Mouse (Mus musculus): Measurements from ENCODE around the gene Naa15.
"Not testable (repeated sequence)": the region's sequence is repeated elsewhere in the genome, so short reads cannot be mapped to it uniquely, and the experiment has no call there.

The Naa15 gene

DNA sequence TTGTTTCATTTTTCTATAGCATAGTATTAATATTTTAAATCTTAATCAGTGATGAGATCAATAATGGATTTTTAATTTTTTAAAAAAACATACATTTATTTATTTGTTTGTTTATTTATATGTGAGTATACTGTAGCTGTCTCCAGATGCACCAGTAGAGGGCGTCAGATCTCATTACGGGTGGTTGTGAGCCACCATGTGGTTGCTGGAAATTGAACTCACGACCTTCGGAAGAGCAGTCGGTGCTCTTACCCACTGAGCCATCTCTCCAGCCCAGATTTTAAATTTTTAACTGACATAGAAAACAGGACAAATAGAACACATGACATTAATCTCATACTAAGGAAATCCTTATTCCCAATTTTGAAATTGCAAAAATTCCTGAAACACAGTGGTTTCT, 19.4 kb downstream of the Naa15 start:
- not testable (repeated sequence) for DNase-seq (ENCODE audit: low spot score in 2 of 2)

DNA sequence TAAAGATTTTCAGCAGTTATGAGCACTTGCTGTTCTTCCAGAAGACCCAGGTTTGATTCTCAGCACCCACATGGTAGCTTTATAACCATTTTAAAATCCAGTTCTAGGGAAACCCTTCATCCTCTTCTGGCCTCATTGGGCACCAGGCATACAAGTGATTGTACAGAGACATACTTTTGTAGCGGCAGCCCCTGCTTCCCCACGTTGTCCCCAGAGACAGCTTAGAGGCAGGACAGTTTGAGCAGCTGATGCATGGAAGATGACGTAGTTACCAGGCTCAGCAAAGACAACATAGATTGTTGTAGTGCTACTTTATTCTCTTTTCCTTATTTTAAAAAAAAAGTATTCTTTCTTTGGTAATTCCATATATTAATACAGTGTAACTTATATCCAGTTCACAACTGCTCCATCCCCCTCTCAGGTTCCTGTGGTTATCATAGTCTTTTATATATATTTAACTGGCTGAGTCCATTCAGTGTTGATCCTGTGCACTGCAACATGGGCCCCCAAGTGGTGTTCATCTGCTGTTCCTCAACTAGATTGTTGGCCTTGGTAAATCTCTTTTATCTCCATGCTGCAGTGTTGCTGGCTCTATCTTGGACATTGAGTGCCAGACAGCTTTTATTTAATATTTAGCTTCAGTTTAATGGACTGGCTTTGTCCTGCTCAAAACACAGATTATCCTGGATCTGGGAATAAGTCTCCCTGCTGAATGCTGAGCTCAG, 20.1 kb downstream of the Naa15 start:
- no peak for DNase-seq (ENCODE audit: low spot score in 2 of 2)

DNA sequence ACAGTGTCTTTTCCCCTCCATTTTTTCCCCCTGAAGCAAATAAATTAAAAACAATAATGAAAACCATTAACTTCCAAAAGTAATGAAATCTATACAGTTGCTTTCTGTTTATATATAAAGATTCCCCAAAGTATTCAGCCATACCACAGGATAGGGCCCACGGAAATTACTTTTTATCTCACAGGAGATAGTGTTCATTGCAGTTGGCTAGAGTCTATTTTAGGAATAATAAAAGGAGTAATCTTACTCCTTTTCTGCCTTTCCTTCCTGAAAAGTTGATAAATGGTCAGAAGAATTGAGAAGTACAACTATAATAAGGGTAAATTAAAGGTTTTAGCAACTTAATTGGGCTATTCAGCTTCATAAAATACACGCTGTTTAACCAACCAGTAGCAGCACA, 53.6 kb downstream of the Naa15 start:
- no peak for DNase-seq (ENCODE audit: low spot score in 2 of 2)

DNA sequence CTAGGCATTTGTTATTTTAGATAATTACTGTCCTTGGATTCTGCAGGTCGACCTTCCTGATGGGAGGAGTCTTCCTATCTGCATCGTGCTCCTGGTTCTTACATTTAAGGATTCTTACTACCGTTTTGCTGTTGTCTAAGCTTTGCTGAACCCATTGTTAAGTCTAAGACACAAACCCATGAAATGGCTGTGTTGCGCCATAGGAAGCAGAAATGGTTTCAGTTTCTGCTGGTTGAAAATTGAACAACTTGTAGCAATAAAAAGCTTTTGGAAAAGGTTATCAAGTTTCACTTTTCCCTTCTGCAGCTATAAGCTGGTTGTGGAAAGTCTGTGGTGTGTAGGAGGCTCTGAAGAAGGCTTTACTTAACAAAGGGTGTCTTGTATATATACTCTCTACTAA, 60.8 kb downstream of the Naa15 start:
- DNase-seq (ENCODE audit: low spot score in 2 of 2): no peak

DNA sequence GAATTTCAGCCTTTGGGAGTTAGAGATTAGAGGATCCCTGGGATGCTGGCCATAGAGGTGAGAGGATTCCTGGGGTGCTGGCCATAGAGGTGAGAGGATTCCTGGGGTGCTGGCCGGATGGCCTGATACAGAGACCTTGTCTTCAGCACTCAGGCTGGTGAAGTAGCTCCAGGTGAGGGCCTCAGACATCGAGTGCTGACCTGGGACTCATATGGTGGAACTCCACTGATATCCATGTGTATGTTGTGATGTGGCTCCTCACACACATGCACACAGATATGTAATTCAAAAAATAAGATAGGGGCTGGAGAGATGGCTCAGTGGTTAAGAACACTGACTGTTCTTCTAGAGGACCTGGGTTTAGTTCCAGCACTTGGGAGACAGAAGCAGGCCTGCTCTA, 64.9 kb downstream of the Naa15 start:
- DNase-seq (ENCODE audit: low spot score in 2 of 2): no peak

DNA sequence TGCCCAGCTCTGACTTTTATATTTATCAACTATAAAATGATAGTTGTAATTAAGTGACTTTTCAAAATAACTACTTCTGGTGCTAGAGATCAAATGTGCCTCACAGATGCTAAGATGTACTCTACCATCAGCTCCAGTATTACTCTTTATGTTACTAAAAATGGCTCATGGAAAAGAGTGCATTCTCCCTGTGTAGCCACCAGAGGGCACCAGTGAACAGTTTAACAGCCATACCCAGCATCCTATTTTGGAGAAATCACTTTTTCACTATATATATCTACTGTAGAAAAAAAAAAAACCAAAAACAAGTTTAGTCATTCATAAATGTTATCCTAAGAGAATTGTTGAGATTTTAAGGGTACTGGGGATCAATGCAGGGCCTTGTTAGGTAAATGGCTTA, 66.1 kb downstream of the Naa15 start:
- DNase-seq (ENCODE audit: low spot score in 2 of 2): peak in 1 of 2 experiments; percentile 28

DNA sequence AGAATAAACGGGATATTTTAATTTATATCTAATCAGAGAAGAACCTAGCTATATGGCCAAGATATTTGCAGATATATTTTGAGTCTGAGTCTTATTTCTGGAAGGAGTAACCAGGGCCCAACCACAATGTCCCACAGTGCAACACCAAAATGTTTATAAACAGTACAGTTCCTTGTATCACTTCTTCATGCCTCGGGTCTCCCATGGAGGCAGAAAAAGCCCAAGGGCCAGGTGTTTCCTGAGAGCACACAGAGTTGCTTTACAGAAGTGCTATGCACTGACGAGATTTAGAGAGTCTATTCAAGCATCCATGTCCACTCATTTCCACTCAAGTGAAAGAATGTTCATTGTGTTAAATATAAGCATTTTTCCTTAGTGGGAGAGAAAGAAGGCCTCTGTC, 66.9 kb downstream of the Naa15 start:
- DNase-seq (ENCODE audit: low spot score in 2 of 2): no peak

DNA sequence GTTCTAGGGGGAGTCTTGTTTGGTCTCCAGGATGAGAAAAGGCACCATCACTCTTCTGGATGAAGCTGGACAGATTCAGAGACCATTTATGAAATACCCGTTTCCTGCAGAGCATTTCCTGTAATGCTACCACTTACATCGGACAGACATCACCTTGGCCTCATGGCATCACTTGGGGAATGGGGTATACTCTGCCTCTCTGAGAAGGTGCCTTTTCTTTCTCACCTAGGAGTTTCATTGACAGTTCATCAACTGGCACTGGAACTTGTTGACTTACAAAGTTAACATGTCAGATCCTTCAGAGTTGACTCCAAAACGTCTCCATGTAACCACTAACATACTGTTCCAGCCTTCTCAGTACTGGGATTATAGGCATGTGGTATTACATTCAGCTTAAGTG, 67.8 kb downstream of the Naa15 start:
- DNase-seq (ENCODE audit: low spot score in 2 of 2): no peak

DNA sequence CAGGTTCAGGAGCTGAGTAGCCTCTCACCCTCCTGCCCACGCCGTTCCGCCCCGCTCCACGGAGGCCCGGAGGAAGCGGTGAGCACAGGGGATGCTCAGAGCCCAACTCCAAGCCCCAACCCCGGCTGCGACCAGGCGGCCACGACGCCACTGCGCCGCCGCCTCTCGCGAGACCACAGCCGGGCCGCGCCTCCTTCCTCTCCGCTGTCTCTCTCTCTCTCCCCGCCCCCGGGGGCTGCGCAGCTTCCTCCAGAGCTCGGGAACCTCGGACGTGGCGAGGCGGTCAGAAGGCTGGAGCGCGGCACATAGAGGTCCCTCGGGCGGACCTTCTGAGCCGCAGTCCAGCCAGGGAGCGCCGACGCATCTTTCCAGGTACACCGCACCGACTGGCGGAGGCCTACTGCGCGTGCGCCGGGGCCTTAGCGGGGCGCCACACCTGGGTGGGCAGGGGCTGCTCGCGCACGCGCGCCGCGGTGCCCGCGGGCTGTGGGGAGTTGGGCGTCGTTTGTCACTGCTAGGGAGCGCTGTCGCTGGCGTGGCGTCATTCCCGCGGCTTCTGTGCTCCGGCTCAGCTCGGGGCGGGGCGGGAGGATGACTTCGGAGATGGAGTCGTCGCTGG, 68.9 kb downstream of the Naa15 start, which contains the start of gene Rab33b:
Rab33b (plus strand) TSS at position 180 of the 619 bp plus-strand sequence.
- peak; percentile 95 to 97 for DNase-seq (ENCODE audit: low spot score in 2 of 2)

DNA sequence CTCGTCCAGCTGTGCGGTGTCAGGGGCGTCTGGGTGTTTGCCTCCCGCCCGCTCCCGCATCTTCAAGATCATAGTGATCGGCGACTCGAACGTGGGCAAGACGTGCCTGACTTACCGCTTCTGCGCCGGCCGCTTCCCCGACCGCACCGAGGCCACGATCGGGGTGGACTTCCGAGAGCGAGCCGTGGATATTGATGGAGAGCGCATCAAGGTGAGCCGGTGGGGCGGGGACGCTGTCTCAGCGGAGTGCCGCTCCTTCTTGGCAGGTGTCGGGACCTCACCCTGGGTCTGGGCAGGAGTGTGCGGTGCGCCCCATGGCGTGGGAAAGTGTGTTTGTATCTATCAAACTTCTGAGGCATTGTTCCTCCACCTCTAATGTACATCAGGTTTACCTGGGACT, 69.4 kb downstream of the Naa15 start:
- no peak for DNase-seq (ENCODE audit: low spot score in 2 of 2)

DNA sequence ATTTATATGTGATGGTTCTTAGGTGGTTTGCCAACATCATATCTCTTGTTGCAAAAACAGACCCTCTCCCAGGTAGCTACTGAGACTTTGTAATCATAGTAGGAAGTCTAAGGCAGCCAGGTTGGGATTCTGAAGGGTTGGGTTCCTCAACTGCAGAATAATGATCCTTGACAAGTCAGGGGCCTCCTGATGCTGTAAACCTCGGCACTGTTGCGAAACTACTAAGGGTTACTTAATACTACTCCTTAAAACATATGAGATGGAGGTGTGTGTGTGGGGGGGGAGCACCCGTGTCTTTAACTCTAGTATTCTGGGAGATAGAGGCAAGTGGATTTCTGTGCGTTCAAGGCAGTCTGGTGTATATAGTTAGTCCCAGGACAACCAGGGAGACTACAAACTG, 70.4 kb downstream of the Naa15 start:
- no peak for DNase-seq (ENCODE audit: low spot score in 2 of 2)

DNA sequence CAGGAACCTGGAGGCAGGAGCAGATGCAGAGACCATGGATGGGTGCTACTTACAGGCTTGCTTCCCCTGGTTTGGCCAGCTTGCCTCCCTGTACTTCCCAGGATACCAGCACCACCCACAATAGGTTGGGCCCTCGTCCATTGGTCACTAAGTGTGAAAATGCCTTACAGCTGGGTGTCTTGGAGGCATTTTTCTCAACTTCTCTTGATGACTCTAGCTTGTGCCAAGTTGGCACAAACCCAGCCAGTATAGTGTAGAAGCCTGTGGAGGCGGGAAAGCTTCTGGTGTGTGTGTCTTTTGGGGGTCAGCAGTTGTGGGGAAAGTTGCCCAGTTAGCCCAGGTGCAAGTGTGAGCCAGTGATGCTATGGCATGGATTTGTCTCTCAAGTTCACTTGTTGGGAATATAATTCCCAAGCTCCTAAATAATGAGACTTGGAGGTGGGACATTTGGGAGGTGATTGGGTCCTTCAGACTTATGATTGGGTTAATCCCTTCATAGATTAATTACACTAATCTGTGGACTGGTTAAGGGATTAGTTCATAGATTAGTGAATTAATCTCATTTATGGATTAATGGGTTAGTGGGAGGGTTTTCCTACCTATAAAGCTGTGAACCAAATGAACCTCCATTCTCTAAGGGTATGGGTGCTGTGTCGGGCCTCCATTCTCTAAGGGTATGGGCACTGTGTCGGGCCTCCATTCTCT, 71.7 kb downstream of the Naa15 start:
- no peak for DNase-seq (ENCODE audit: low spot score in 2 of 2)

DNA sequence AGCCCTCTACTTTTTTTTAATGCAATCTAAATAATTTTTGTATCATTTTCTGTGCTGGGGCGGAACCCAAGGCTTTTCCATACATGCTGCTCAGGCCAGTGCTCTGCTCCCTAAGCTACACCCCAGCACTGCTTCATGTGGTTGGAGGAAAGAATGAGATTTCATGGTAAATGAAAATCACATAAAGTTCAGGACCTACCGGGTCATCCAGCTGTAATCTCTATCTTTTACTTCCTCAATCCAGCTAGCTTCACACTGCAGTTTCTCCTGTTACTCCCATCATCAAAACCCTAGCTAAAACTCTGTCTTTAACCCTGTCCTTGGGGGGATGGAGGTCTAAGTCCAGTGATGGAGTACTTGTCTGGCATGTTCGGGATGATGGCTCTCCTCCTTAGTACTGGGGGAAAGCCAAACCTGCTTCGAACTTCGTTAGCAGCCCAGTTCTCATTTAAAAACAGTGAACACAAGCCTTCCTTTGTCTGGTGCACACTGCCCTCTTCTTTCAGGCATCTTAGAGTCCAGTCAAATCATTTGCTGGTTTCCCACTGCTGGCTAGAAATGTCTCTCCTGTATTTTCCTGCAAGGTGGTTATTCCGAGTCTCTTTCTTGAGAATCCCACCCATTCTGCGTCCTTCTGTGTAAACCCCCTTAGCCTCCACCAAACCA, 75.3 kb downstream of the Naa15 start:
- no peak for DNase-seq (ENCODE audit: low spot score in 2 of 2)

DNA sequence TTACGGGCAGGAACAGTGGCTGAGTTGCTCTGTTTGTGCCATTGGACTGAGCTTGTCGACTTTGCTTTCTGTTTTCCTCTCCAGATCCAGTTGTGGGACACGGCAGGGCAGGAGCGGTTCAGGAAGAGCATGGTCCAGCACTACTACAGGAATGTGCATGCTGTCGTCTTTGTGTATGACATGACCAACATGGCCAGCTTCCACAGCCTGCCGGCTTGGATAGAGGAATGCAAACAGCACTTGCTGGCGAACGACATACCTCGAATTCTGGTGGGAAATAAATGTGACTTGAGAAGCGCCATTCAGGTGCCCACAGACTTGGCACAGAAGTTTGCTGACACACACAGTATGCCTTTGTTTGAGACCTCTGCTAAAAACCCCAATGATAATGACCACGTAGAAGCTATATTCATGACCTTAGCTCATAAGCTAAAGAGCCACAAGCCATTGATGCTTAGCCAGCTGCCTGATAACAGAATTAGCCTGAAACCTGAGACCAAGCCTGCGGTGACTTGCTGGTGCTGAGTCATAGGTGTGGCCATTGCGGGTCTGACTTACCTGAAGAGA, 78.4 kb downstream of the Naa15 start:
- no peak for DNase-seq (ENCODE audit: low spot score in 2 of 2)

DNA sequence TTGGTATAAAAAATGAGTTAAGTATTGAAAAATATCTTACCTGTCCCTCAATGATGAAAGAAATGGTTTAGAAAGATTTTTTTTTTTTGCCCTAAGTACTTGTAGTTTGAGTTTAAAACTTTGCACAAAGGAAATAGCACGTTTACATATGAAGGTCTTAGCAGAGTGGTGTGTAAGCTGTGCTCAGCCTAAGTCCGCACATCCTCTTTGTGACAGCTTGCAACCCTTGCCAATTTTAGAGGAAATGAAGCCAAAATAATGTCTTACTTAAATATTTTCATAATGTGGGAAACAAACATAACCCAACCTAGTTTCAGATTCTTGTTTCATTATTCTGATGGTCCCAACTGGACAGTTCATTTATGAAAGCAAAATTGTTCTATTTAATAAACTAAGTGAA, 79.5 kb downstream of the Naa15 start:
- DNase-seq (ENCODE audit: low spot score in 2 of 2): no peak

DNA sequence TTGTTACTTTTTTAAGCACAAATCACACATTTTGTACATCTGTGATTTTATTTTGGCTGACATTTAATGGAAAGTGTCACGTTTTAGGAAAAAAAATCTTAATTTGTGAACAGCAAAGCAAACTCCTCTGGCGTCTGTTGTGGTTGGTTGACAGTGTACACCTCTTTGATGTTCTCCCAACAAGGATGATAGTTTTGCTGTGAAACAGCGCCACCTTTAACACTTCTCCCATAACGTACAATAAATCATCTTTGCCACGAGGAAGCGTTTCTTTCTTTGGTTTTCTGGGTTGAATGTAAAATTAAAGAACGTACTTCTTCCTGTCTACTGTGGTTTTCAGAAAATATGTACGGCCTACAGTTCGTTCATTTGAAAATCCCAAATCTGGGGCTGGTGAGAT, 80.7 kb downstream of the Naa15 start:
- no peak for DNase-seq (ENCODE audit: low spot score in 2 of 2)

DNA sequence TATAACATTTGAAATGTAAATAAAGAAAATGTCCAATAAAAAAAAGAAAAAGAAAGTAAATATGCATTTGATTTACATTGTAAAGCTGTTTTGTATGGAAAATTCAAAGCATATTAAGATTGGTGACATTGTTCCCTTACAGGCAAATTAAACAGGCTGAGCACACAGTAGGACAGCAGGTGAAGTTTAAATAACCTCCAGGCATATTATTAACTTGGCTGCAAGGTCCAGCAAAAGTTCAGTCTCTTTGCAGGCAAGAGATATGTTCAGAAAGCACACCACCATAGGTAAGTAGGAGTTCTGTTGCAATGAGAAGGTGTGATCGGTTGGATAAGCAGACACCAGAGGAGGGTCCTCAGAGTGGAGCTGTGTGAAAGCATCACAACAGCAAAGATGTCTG, 83.0 kb downstream of the Naa15 start:
- no peak for DNase-seq (ENCODE audit: low spot score in 2 of 2)

DNA sequence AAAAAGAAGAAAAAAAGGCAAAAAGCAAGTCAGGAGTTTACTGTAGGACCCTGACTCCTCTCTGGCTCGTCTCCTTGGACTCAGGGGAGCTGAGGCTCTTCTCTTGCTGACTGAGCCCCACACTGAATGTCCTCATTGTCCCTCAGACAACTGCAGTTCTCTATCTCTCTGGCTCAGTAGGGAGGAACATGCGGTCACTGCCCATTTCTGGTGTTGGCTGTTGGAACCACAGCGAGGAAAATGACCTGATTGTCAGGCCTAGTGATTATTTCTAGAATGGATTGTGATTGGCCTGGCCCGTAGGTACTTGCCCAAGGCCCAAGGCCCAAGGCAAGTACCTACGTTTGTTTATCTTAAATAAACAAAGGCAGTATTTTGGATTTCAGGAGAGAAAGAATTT, 83.7 kb downstream of the Naa15 start:
- no peak for DNase-seq (ENCODE audit: low spot score in 2 of 2)

DNA sequence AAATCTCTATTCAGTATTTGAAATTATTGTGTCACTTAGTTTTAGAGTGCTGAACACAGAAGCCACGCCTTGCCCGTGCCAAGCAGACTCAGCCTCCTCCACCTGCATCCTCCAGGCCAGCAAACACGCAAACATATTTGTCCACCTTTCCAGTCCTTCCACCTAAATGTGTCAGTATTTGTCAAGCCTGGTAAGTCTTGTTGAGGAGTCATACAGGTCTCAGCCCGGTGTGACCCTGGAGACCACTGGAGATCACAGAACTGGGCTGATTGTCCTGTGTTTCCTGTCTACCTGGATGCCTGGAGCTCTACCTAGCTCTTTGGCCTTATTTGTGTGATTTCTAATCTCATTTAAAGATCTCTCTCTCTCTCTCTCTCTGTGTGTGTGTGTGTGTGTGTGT, 84.9 kb downstream of the Naa15 start:
- no peak for DNase-seq (ENCODE audit: low spot score in 2 of 2)

DNA sequence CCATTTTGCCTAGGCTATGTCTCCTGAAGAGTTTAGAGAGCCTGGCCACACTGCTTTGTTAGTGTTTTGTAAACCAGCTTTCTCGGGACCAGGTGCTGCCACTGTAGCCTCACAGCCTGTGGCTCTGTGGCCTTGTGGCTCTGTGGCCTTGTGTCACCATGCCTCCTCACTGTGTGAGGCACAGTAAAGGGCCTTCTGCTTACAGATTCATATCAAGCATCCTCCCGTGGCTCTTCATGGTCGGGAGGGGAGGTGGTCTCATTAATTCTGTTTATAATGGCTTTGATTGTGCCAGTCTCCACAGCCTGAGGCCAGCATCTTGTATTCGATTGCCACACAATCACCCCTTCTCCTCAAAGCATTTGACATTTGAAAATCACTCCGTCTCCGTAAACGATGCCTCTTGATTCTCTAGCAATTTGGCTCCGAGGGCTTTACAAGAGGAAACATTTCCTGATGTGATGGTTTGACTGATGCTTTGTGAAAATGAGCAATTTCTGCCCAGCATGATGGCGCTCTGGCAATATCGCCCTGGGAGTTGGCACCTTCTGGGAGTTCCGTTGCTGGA, 89.5 kb downstream of the Naa15 start:
- no peak for DNase-seq (ENCODE audit: low spot score in 2 of 2)

DNA sequence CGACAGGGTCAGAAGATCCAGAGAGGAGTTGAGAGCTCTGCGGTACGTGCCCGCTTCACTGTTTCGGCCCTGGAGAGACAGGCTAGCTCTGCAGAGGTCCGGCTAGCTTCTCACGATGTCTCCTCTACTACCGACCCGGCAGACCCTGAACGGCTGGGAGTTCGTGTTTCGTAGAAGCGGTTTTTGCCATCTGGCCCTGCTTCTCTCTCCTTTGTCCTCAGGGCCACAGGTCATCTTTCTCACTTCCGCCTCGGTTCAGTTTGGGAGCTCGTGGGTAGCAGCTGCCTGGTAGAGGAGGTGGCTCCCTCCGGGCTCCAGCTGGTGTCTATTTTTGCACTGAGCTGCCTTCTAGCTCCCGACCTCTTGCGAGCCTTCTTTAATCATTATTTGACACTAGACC, 90.5 kb downstream of the Naa15 start:
- DNase-seq (ENCODE audit: low spot score in 2 of 2): no peak

DNA sequence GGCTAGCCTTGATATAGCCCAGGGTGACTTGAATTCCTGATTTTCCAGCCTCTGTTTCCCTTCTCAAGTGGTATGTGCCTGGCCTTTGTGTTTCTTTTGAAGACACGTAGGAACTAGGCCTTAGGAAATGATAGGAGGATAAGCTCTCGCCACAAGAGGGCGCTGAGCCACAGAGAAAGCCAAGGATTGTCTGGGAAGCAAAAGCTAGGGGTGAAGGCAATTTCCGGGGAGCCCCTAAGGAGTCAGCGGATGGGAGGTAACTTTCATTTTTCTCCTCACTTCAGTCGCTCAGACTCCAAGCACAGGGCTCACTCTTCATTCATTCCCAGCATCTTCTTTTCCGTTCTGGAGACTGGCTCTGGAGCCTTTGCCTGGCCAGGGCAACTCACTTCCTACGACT, 96.0 kb downstream of the Naa15 start:
- peak in 1 of 2 experiments; percentile 88 for DNase-seq (ENCODE audit: low spot score in 2 of 2)

All from left cerebral cortex, adult 9 months (tissue).